Mouse (Mus musculus) macrophage (primary cell): Measurements from ENCODE around the gene Gm826. TPM values are rescaled to one million over a fixed set of nuclear protein-coding genes. Genes with fewer than 3 reads are reported as not detected.
A peak's percentile ranks its signal among the peaks of the same experiment; 100 is the strongest.

Experiments
- H3K27ac ChIP-seq: fragments of 350-480 bp; formaldehyde crosslinking; 2 replicates; pipeline ENCODE4 v1.9.0; 2021
- H3K36me3 ChIP-seq: fragments of 350-480 bp; formaldehyde crosslinking; 2 replicates; pipeline ENCODE4 v1.9.0; 2021; ENCODE audit errors: inconsistent target
- H3K4me3 ChIP-seq: fragments of 350-480 bp; formaldehyde crosslinking; 2 replicates; pipeline ENCODE4 v1.9.0; 2021; ENCODE audit errors: inconsistent target
- H3K79me2 ChIP-seq: fragments of 350-480 bp; formaldehyde crosslinking; 2 replicates; pipeline ENCODE4 v1.9.0; 2021; ENCODE audit errors: inconsistent target
- WGBS: methylation state at CpG from one replicate; pipeline ENCODE4 v1.1.7; 2026; ENCODE audit warnings: inconsistent platforms; ENCODE audit not compliant: missing documents; 5-methylcytosine and 5-hydroxymethylcytosine counted together
- polyA plus RNA-seq: library from polyadenylated mRNA; stranded (reverse); fragments of 250-400 nt; gene quantifications from 3 replicates; pipeline ENCODE4 v1.2.4, GENCODE M21; 2018; ENCODE audit warnings: inconsistent platforms

Gm826 gene
- polyA plus RNA-seq, 1 experiment from 2014 or later, result 0.20 TPM

DNA sequence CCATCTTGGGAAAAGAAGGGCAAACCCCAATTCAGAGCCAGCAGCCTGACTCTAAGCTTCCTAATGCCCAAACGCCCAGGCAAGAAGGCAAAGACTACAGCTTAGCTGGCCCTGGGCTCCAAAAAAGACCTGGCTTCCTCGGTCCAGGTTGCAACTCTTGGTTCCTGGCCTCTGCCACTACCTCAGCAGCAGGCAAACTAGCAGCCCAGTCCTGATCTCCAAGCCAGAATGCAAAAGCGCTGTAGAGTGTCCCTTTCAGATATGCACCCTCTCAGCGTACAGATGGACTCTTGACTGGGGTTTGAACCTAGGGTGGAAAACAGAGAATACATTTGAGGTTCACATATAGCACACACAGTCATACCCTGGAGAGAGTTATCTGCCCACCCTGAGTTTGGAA is 29.2 kb upstream of the Gm826 start:
- Histone ChIP-seq H3K36me3 (no peaks in the 10 kb centered on the region), H3K4me3 (peak overlapping the region; percentile 83), H3K79me2 (peaks cover 37% of the 10 kb centered on the region), H3K27ac (no peak overlapping the region)
- 39% methylated on average over 4 of the region's 4 CpGs for WGBS

DNA sequence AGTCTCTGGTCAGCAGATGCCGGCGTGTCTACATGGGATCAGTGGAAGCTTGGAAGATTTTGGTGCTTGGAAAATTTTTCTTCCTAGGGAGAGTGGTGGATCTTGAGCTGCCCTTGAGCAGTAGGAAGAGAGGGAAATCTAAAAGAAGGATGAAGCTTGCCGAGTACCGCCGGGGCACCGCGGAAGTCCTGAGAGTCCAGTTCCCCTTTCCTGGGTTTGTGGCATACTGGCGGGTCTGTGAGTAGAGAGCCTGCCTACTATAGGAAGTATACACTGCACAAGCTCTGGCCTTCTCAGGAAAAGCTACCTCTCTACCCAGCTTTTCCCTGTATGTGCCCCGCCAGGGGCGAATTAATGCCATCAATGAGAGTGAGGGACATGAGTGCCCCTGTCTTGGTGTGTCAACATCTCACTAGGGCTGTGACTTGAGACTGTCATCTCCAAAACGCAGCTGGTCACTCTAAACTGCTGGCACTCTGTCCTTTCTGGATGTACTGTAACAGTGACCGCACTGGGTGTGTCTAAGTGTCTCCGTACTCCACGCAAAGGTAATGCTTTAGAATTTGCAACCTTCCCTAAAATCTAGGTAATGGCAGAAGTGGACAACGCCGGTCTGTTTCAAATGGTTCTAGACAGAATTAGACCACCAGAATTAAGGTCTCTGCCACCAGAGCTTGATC is 27.6 kb upstream of the Gm826 start:
- no peaks in the 10 kb centered on the region for H3K36me3 ChIP-seq
- peak overlapping the region; percentile 49 for H3K27ac ChIP-seq

GRCm38 (mm10) chr2:160360234-160360874 is 26.4 kb upstream of the Gm826 start:
- H3K36me3 ChIP-seq, result no peaks in the 10 kb centered on the region
- no peak overlapping the region; the same call in 1 of the 2 replicates for H3K27ac ChIP-seq
- 42% methylated on average over 8 of the region's 8 CpGs for WGBS
- H3K4me3 ChIP-seq, result no peak overlapping the region
- H3K79me2 ChIP-seq, result peaks cover 26% of the 10 kb centered on the region

More for the DNA sequence above, 27.6 kb upstream of the Gm826 start:
- 10% methylated on average over 16 of the region's 16 CpGs for WGBS
- peak overlapping the region; percentile 23 for H3K4me3 ChIP-seq
- peaks cover 37% of the 10 kb centered on the region for H3K79me2 ChIP-seq

DNA sequence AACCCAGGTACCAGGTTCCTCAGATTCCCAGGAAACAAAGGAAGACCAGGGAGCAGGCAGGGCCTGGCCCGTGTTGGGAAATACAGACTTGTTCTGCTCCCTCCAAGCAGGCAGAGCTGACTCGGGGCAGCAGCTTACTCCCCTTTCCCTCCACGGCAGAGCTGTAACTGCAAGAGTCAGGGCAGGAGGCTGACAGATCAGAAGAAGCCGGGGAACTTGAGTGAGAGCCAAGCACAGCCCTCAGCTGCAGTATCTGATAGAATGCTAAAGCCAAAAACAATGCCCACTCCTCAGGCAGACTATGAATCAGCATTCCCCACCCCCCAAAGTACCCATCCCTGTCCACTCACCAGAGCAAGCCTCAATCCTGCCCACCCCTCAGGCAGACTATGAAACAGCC is 24.9 kb upstream of the Gm826 start:
- 38% methylated on average over 4 of the region's 4 CpGs for WGBS
- Histone ChIP-seq H3K79me2 (peaks cover 12% of the 10 kb centered on the region; the same call in 1 of the 2 replicates), H3K27ac (no peak overlapping the region), H3K4me3 (no peak overlapping the region), H3K36me3 (no peaks in the 10 kb centered on the region)

DNA sequence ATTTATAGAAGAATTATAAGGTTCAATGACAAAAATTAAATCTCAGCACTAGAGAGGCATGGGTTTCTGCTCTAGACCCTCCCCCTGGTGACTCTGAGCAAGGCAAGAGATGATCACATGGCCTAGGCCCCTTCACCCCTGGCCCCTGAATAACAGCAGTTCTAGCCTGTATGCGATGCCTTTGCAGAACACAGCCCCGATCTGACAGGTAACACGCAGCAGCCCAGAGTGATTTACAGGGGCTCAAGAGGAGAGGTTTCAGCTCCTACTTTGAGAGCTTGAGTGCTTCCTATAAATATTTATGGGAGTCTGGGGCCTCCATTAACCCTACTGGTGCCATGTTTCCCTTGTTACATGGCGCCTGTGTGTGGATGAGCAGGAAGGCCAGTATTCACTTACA is 23.5 kb upstream of the Gm826 start:
- 74% methylated on average over 4 of the region's 4 CpGs for WGBS
- Histone ChIP-seq H3K36me3 (no peaks in the 10 kb centered on the region), H3K79me2 (no peaks in the 10 kb centered on the region), H3K4me3 (no peak overlapping the region), H3K27ac (no peak overlapping the region)

GRCm38 (mm10) chr2:160356132-160356531 is 22.2 kb upstream of the Gm826 start:
- no peak overlapping the region for H3K27ac ChIP-seq
- no peaks in the 10 kb centered on the region for H3K36me3 ChIP-seq
- H3K79me2 ChIP-seq, result no peaks in the 10 kb centered on the region
- 76% methylated on average over 5 of the region's 5 CpGs for WGBS
- no peak overlapping the region for H3K4me3 ChIP-seq

GRCm38 (mm10) chr2:160354319-160354718 is 20.4 kb upstream of the Gm826 start:
- 64% methylated on average over 2 of the region's 2 CpGs for WGBS
- no peaks in the 10 kb centered on the region for H3K36me3 ChIP-seq
- H3K79me2 ChIP-seq, result no peaks in the 10 kb centered on the region
- H3K27ac ChIP-seq, result no peak overlapping the region
- H3K4me3 ChIP-seq, result no peak overlapping the region

GRCm38 (mm10) chr2:160353581-160353980 is 19.6 kb upstream of the Gm826 start:
- no peak overlapping the region for H3K27ac ChIP-seq
- H3K4me3 ChIP-seq, result no peak overlapping the region
- H3K36me3 ChIP-seq, result no peaks in the 10 kb centered on the region
- 43% methylated on average over 2 of the region's 2 CpGs for WGBS
- no peaks in the 10 kb centered on the region for H3K79me2 ChIP-seq

DNA sequence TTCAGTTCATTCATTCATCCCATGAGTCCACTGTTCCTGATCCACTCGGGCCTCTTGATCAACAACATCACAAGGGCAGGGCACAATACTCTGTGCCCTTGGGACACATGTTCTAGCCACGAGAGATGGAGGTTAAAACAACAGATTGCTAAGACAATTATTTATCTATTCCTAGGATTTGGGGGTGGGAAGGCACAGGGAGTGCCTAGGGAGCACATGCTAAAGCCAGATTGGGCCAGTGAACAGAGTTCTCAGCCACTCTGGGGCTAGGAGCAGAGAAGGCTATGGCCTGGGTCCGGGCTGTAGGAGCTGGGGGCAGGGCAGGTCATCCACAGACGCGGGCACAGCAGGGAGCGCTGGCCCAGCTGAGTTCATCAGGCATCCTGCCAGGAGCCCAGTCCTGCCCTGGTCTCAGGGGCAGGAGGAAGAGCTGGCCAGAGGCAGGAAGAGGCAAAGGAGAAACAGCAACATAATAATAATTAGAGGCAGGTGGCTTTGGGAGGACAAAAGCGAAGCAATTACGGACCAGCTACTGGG is 17.1 kb upstream of the Gm826 start:
- Histone ChIP-seq H3K36me3 (no peaks in the 10 kb centered on the region), H3K79me2 (no peaks in the 10 kb centered on the region), H3K4me3 (no peak overlapping the region), H3K27ac (no peak overlapping the region)
- WGBS, result 65% methylated on average over 8 of the region's 8 CpGs

DNA sequence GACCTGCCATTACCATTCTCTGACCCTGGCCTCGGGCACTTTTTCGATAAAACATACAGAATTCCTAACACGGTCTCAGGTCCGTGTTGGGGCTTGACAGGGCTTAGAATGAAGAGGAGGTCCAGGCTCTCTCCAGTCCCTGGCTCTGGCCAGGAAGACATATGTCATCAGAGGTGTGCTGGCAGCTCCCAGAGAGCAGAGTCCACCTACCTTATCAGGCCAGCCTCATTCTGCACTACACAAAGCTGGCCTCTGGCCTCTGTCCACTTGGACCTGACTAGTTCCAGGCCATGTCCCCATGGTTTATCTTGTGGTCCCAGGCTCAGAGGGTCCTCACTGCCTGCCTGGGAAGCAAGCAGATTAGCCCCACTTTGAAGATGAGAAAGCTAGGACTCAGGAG is 15.6 kb upstream of the Gm826 start:
- H3K36me3 ChIP-seq, result no peaks in the 10 kb centered on the region
- H3K79me2 ChIP-seq, result no peaks in the 10 kb centered on the region
- whole genome bisulfite sequencing, result 95% methylated on average over 4 of the region's 4 CpGs
- no peak overlapping the region for H3K4me3 ChIP-seq
- H3K27ac ChIP-seq, result no peak overlapping the region

GRCm38 (mm10) chr2:160348796-160349195 is 14.8 kb upstream of the Gm826 start:
- no peak overlapping the region for H3K4me3 ChIP-seq
- 81% methylated on average over 6 of the region's 7 CpGs for WGBS
- no peaks in the 10 kb centered on the region for H3K79me2 ChIP-seq
- H3K36me3 ChIP-seq, result no peaks in the 10 kb centered on the region
- H3K27ac ChIP-seq, result no peak overlapping the region

DNA sequence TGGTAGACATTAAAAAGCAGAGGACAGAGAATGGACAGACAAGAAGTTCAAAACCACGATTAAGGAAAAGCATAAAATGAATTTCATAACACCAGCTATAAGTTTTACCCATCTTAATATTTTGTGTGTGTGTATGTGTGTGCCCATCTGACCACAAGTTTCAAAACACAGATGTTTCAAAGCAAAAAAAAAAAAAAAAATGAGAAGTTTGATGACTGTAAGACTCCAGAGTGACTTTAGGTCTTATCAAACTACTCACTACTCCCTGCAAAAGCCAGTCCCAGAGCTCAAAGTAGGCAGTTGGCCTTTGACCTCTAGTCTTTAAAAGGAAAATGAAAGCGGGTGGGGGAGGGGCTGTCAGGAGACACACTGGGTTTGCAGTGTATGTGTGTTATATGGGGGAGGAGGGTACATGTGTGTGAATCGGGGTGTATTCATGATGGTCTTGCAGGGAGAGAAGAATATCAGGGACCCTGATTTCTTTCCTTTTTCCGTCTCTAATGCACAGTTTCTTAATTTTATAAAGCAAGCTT is 14.2 kb upstream of the Gm826 start:
- Histone ChIP-seq H3K4me3 (no peak overlapping the region), H3K27ac (no peak overlapping the region), H3K36me3 (no peaks in the 10 kb centered on the region), H3K79me2 (no peaks in the 10 kb centered on the region)
- WGBS, result 47% methylated on average over 4 of the region's 4 CpGs

- Histone ChIP-seq H3K79me2 (no peaks in the 10 kb centered on the region), H3K36me3 (no peaks in the 10 kb centered on the region), H3K4me3 (no peak overlapping the region), H3K27ac (no peak overlapping the region)
These were observed 11.7 kb upstream of the Gm826 start for GRCm38 (mm10) chr2:160345644-160346043.

DNA sequence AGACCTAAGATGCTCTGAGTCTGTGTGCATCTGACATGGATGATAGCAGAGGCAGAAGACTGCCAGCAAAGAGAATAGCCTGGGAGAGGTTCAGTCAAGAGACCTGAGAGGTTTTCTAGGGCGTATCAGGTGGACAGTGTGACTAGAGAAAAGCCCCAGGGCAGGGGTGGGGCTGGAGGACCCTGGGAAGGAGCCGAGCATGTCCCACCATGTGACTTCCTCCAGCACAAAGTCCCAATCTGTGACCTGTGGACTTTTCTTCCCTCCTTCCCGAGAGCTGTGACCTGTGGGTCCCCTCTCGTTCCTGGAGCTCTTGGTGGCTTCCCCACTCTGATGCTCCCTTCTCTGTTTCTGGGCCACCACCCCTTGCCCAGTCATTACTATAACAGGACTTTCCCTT is 6.2 kb upstream of the Gm826 start:
- H3K4me3 ChIP-seq, result no peak overlapping the region
- H3K79me2 ChIP-seq, result no peaks in the 10 kb centered on the region
- no peaks in the 10 kb centered on the region for H3K36me3 ChIP-seq
- no peak overlapping the region for H3K27ac ChIP-seq
- WGBS, result 68% methylated on average over 4 of the region's 4 CpGs

DNA sequence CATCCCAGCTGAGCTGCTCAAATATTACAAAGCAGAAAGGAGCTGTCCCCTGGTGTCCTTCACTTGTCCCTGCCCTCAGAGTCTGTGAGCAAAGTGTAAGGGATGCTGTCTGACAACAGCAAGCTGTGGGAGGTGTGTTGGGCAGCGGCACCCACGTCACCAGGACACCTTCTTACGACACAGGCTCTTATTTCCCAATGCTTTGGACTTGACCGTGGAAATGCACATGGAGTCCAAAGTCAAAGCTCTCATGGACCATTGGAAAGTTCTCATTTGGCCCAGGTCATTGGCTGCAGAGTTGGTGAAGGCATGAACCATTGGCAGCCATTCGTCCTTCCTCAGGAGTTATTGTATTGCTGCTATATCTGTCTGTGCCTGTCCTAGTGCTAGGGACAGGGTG is 5.6 kb upstream of the Gm826 start:
- 79% methylated on average over 5 of the region's 5 CpGs for WGBS
- H3K79me2 ChIP-seq, result no peaks in the 10 kb centered on the region

More for the DNA sequence above, 5.6 kb upstream of the Gm826 start:
- no peaks in the 10 kb centered on the region for H3K36me3 ChIP-seq
- no peak overlapping the region for H3K27ac ChIP-seq
- H3K4me3 ChIP-seq, result no peak overlapping the region
